Mouse (Mus musculus) limb, embryonic 13.5 days (tissue): ENCODE measurements around the gene F2r. TPM values are rescaled to one million over a fixed set of nuclear protein-coding genes. Genes with fewer than 3 reads are reported as not detected.
A peak's percentile ranks its signal among the peaks of the same experiment; 100 is the strongest.

Experiments used
- ATAC-seq: fragments of 200-750 bp; cut with Nextera tagmentation; 2 replicates; pipeline ENCODE4 v1.8.0; 2017; ENCODE audit warnings: low read depth, moderate number of reproducible peaks, moderate TSS enrichment; ENCODE audit not compliant: low FRiP score
- H3K27ac ChIP-seq: fragments of 300-500 bp; sonication (generic); 2 replicates; pipeline ENCODE4 v1.5.1; 2015; ENCODE audit warnings: inconsistent platforms, mild to moderate bottlenecking, moderate library complexity
- H3K27me3 ChIP-seq: fragments of 300-500 bp; sonication (generic); 2 replicates; pipeline ENCODE4 v1.6.1; 2015; ENCODE audit warnings: mild to moderate bottlenecking, inconsistent platforms
- H3K36me3 ChIP-seq: fragments of 300-500 bp; sonication (generic); 2 replicates; pipeline ENCODE4 v1.6.1; 2015; ENCODE audit warnings: inconsistent platforms, mild to moderate bottlenecking, moderate library complexity
- H3K4me1 ChIP-seq: fragments of 300-500 bp; sonication (generic); 2 replicates; pipeline ENCODE4 v1.6.1; 2015; ENCODE audit warnings: inconsistent platforms
- H3K4me2 ChIP-seq: fragments of 300-500 bp; sonication (generic); replicated peaks from 2 replicates; pipeline ENCODE4 v1.6.1; 2015; ENCODE audit warnings: inconsistent platforms, mild to moderate bottlenecking, moderate library complexity
- H3K4me3 ChIP-seq: fragments of 300-500 bp; sonication (generic); 2 replicates; pipeline ENCODE4 v1.5.1; 2015; ENCODE audit warnings: moderate library complexity, mild to moderate bottlenecking, inconsistent platforms
- H3K9ac ChIP-seq: fragments of 300-500 bp; sonication (generic); 2 replicates; pipeline ENCODE4 v1.6.1; 2015; ENCODE audit warnings: mild to moderate bottlenecking, inconsistent platforms
- H3K9me3 ChIP-seq: fragments of 300-500 bp; sonication (generic); 2 replicates; pipeline ENCODE4 v1.6.1; 2016; ENCODE audit warnings: inconsistent platforms
- WGBS: fragments of 180-500 bp; shearing (Covaris S2); methylation state at CpG from one replicate; pipeline ENCODE4 v1.1.7; 2015; 5-methylcytosine and 5-hydroxymethylcytosine counted together
- polyA plus RNA-seq: library from polyadenylated mRNA; unstranded; fragments of >200 nt; fragmentation: Nextera tagmentation; extraction: Ambion mirVana; gene quantifications from 2 replicates; pipeline ENCODE4 v1.2.1, GENCODE M21; 2015

Gene F2r
- polyA plus RNA-seq, 1 experiment from 2014 or later: 102 TPM

- no peaks in the 10 kb centered on the region for H3K27me3 ChIP-seq
- no peak overlapping the region for H3K4me3 ChIP-seq
- no peak overlapping the region for H3K27ac ChIP-seq
- 71% methylated on average over 7 of the region's 7 CpGs for WGBS
- H3K9me3 ChIP-seq: no peaks in the 10 kb centered on the region
- peaks cover 20% of the 10 kb centered on the region for H3K36me3 ChIP-seq
- no peaks in the 10 kb centered on the region for H3K4me1 ChIP-seq
- no peak overlapping the region for H3K4me2 ChIP-seq
- no peak for ATAC-seq
- H3K9ac ChIP-seq: no peak overlapping the region
Observed at GRCm38 (mm10) chr13:95626696-95627095, 8.4 kb upstream of the F2r start.

GRCm38 (mm10) chr13:95623042-95623441 is 4.8 kb upstream of the F2r start:
- Histone ChIP-seq H3K27me3 (no peaks in the 10 kb centered on the region), H3K9ac (no peak overlapping the region), H3K27ac (no peak overlapping the region), H3K36me3 (no peaks in the 10 kb centered on the region), H3K4me2 (no peak overlapping the region), H3K4me1 (no peaks in the 10 kb centered on the region), H3K9me3 (no peaks in the 10 kb centered on the region), H3K4me3 (no peak overlapping the region)
- no peak for ATAC-seq
- 80% methylated on average over 3 of the region's 3 CpGs for WGBS

- no peak overlapping the region for H3K4me2 ChIP-seq
- WGBS: 80% methylated on average over 3 of the region's 3 CpGs
Observed at GRCm38 (mm10) chr13:95621563-95621962, 3.3 kb upstream of the F2r start.

GRCm38 (mm10) chr13:95618859-95619258 is 572 bp upstream of the F2r start:
- peak; percentile 6; the same call in 1 of the 2 replicates for ATAC-seq
- Histone ChIP-seq H3K9ac (peak overlapping the region; percentile 90), H3K9me3 (no peaks in the 10 kb centered on the region), H3K4me3 (peak overlapping the region; percentile 75), H3K27ac (peak overlapping the region; percentile 77; the same call in 1 of the 2 replicates), H3K4me1 (peaks cover 28% of the 10 kb centered on the region), H3K36me3 (0 out of 2 replicates have a peak, but pooled peaks cover 6% of the 10 kb centered on the region), H3K27me3 (no peaks in the 10 kb centered on the region), H3K4me2 (peak overlapping the region; percentile 75)
- 7% methylated on average over 13 of the region's 13 CpGs for WGBS

More at GRCm38 (mm10) chr13:95621563-95621962, 3.3 kb upstream of the F2r start:
- Histone ChIP-seq H3K9ac (no peak overlapping the region), H3K36me3 (no peaks in the 10 kb centered on the region), H3K4me1 (peaks cover 7% of the 10 kb centered on the region), H3K4me3 (no peak overlapping the region), H3K27ac (no peak overlapping the region), H3K9me3 (no peaks in the 10 kb centered on the region), H3K27me3 (no peaks in the 10 kb centered on the region)
- no peak for ATAC-seq

GRCm38 (mm10) chr13:95617671-95618171 is 566 bp downstream of the F2r start:
- Histone ChIP-seq H3K9ac (peak overlapping the region; percentile 90), H3K4me1 (peaks cover 32% of the 10 kb centered on the region), H3K4me2 (peak overlapping the region; percentile 75), H3K4me3 (peak overlapping the region; percentile 75), H3K9me3 (no peaks in the 10 kb centered on the region), H3K27ac (peak overlapping the region; percentile 77; the same call in 1 of the 2 replicates), H3K27me3 (no peaks in the 10 kb centered on the region), H3K36me3 (0 out of 2 replicates have a peak, but pooled peaks cover 6% of the 10 kb centered on the region)
- ATAC-seq: peak; percentile 45
- under 1% methylated on average over 21 of the region's 21 CpGs for WGBS

GRCm38 (mm10) chr13:95617082-95617670 is 1.1 kb downstream of the F2r start:
- Histone ChIP-seq H3K27me3 (no peaks in the 10 kb centered on the region), H3K9ac (peak overlapping the region; percentile 90), H3K4me1 (peaks cover 32% of the 10 kb centered on the region), H3K4me3 (peak overlapping the region; percentile 75), H3K4me2 (peak overlapping the region; percentile 75), H3K36me3 (peaks cover 8% of the 10 kb centered on the region), H3K27ac (peak overlapping the region; percentile 77; the same call in 1 of the 2 replicates), H3K9me3 (no peaks in the 10 kb centered on the region)
- ATAC-seq: no peak
- 6% methylated on average over 17 of the region's 17 CpGs for WGBS

GRCm38 (mm10) chr13:95616512-95616911 is 1.8 kb downstream of the F2r start:
- H3K4me1 ChIP-seq: peaks cover 32% of the 10 kb centered on the region
- H3K36me3 ChIP-seq: peaks cover 15% of the 10 kb centered on the region
- ATAC-seq: no peak
- no peaks in the 10 kb centered on the region for H3K9me3 ChIP-seq
- peak overlapping the region; percentile 75 for H3K4me2 ChIP-seq
- no peaks in the 10 kb centered on the region for H3K27me3 ChIP-seq
- peak overlapping the region; percentile 90 for H3K9ac ChIP-seq
- H3K27ac ChIP-seq: peak overlapping the region; percentile 33; the same call in 1 of the 2 replicates
- H3K4me3 ChIP-seq: peak overlapping the region; percentile 75
- WGBS: 47% methylated on average over 11 of the region's 11 CpGs

- Histone ChIP-seq H3K27me3 (no peaks in the 10 kb centered on the region), H3K27ac (no peak overlapping the region), H3K36me3 (peaks cover 29% of the 10 kb centered on the region), H3K9ac (0 out of 2 replicates have a peak overlapping the region, but pooled peaks have one; percentile 19), H3K4me1 (peaks cover 32% of the 10 kb centered on the region), H3K9me3 (no peaks in the 10 kb centered on the region), H3K4me3 (no peak overlapping the region), H3K4me2 (peak overlapping the region; percentile 16; the same call in 1 of the 2 replicates)
- WGBS: 62% methylated on average over 6 of the region's 6 CpGs
- ATAC-seq: no peak
Observed at GRCm38 (mm10) chr13:95614757-95615156, 3.5 kb downstream of the F2r start.

GRCm38 (mm10) chr13:95612243-95612642 is 6.0 kb downstream of the F2r start:
- Histone ChIP-seq H3K4me1 (peaks cover 31% of the 10 kb centered on the region), H3K27ac (no peak overlapping the region), H3K9ac (no peak overlapping the region), H3K36me3 (peaks cover 45% of the 10 kb centered on the region), H3K4me3 (no peak overlapping the region), H3K4me2 (no peak overlapping the region), H3K27me3 (no peaks in the 10 kb centered on the region), H3K9me3 (no peaks in the 10 kb centered on the region)
- WGBS: 88% methylated on average over 10 of the region's 10 CpGs
- ATAC-seq: no peak

- Histone ChIP-seq H3K9ac (no peak overlapping the region), H3K27me3 (no peaks in the 10 kb centered on the region), H3K4me1 (peaks cover 26% of the 10 kb centered on the region), H3K4me2 (no peak overlapping the region), H3K27ac (no peak overlapping the region), H3K36me3 (peaks cover 50% of the 10 kb centered on the region), H3K4me3 (no peak overlapping the region), H3K9me3 (no peaks in the 10 kb centered on the region)
- ATAC-seq: no peak
- WGBS: 91% methylated on average over 4 of the region's 4 CpGs
Observed at GRCm38 (mm10) chr13:95611752-95612151, 6.5 kb downstream of the F2r start.

- peaks cover 56% of the 10 kb centered on the region for H3K36me3 ChIP-seq
- H3K4me2 ChIP-seq: no peak overlapping the region
- H3K27ac ChIP-seq: no peak overlapping the region
- peak; percentile 55; the same call in 1 of the 2 replicates for ATAC-seq
- H3K9ac ChIP-seq: no peak overlapping the region
- WGBS: 81% methylated on average over 16 of the region's 16 CpGs
- H3K4me3 ChIP-seq: no peak overlapping the region
- peaks cover 19% of the 10 kb centered on the region for H3K4me1 ChIP-seq
- H3K27me3 ChIP-seq: no peaks in the 10 kb centered on the region
- H3K9me3 ChIP-seq: no peaks in the 10 kb centered on the region
Observed at GRCm38 (mm10) chr13:95610786-95611562, 7.3 kb downstream of the F2r start.

GRCm38 (mm10) chr13:95609088-95609420 is 9.2 kb downstream of the F2r start:
- 87% methylated on average over 2 of the region's 2 CpGs for WGBS
- Histone ChIP-seq H3K4me2 (no peak overlapping the region), H3K4me1 (peaks cover 3% of the 10 kb centered on the region; the same call in 1 of the 2 replicates), H3K9me3 (no peaks in the 10 kb centered on the region), H3K9ac (no peak overlapping the region), H3K4me3 (no peak overlapping the region), H3K27ac (no peak overlapping the region), H3K36me3 (peaks cover 68% of the 10 kb centered on the region), H3K27me3 (no peaks in the 10 kb centered on the region)
- no peak for ATAC-seq
